Comparison of ENCODE assay signal across 38 mouse cellular contexts in genomic region chr2:163909604-163910003, GRCm38 (mm10). TPM values are rescaled to one million over a fixed set of nuclear protein-coding genes. Genes with fewer than 3 reads are reported as not detected.
"Had no signal": no experiment of that assay in that cellular context is flagged by ENCODE, and none has a peak within 500 bp of the region (broad histone marks: within the 10 kb centered on the region; RNA-seq: fewer than 3 reads in every experiment).

No protein-coding gene starts in this region.

- DNase-seq: gastrocnemius, adult 2 months; gastrocnemius, postnatal 10 days; gastrocnemius, postnatal 25 days; heart, adult 18-20 months; heart, postnatal 10 days; heart, postnatal 4 days; kidney, adult 18-20 months; kidney, adult 8-10 months; kidney, postnatal 10 days; kidney, postnatal 25 days; kidney, postnatal 4 days; liver; liver, embryonic 13.5 days had no signal

RNA-seq across cellular contexts. Expression of gene Rims4, which starts 8.9 kb away (rescaled TPM):
- total RNA-seq: granulocyte monocyte progenitor cell, adult 5-6 weeks had no signal
- polyA plus RNA-seq: inflammation-experienced regulatory T-cells, adult 6 months had no signal

RNA-seq across cellular contexts. Expression of gene Kcnk15, which starts 56.2 kb away (rescaled TPM):
- total RNA-seq: gastrocnemius, adult 2 months; gastrocnemius, postnatal 10 days; gastrocnemius, postnatal 25 days; gastrocnemius, postnatal 4 days; granulocyte monocyte progenitor cell, adult 5-6 weeks; heart, adult 18-20 months; heart, adult 8-10 months; heart, postnatal 10 days; heart, postnatal 25 days; heart, postnatal 4 days; layer of hippocampus, adult 2 months; layer of hippocampus, postnatal 10 days; layer of hippocampus, postnatal 25 days; left cerebral cortex, postnatal 14 days had no signal
- polyA plus RNA-seq: heart, embryonic 10.5 days; heart, embryonic 12.5 days; heart, embryonic 14.5 days; heart, embryonic 16.5 days; hindbrain, embryonic 10.5 days; hindbrain, embryonic 12.5 days; hindbrain, embryonic 14.5 days; inflammation-experienced regulatory T-cells, adult 6 months; intestine, embryonic 15.5 days; intestine, postnatal 0 days; kidney, embryonic 14.5 days; kidney, embryonic 16.5 days; limb, embryonic 10.5 days; limb, embryonic 12.5 days; limb, embryonic 14.5 days; liver, embryonic 11.5 days; liver, embryonic 13.5 days; liver, embryonic 15.5 days had no signal
